Mouse (Mus musculus) urinary bladder, adult 2 months (tissue): ENCODE measurements around the gene Clybl. TPM values are rescaled to one million over a fixed set of nuclear protein-coding genes. Genes with fewer than 3 reads are reported as not detected.

Experiments used
- DNase-seq: peaks from one replicate; pipeline ENCODE4 v3.0.0; 2022; ENCODE audit warnings: low spot score
- polyA plus RNA-seq: library from polyadenylated mRNA; depleted of rRNA; stranded (reverse); fragments of >200 nt; gene quantifications from 2 replicates; pipeline ENCODE4 v1.2.3, GENCODE M21; 2012

Gene Clybl
- polyA plus RNA-seq, 1 experiment, result 44.5 TPM

- no peak for DNase-seq
These were observed 15.3 kb downstream of the Clybl start for GRCm38 (mm10) chr14:122196851-122197250.

GRCm38 (mm10) chr14:122200247-122200885, 18.9 kb downstream of the Clybl start:
- no peak for DNase-seq

- DNase-seq, result no peak
These were observed 27.7 kb downstream of the Clybl start for GRCm38 (mm10) chr14:122209177-122209576.

- DNase-seq, result no peak
These were observed 32.1 kb downstream of the Clybl start for GRCm38 (mm10) chr14:122213590-122213989.

GRCm38 (mm10) chr14:122214126-122214525, 32.6 kb downstream of the Clybl start:
- DNase-seq, result no peak

- no peak for DNase-seq
These were observed 35.7 kb downstream of the Clybl start for GRCm38 (mm10) chr14:122217221-122217620.

GRCm38 (mm10) chr14:122222934-122223374, 41.5 kb downstream of the Clybl start:
- DNase-seq, result no peak

- DNase-seq, result no peak
These were observed 42.1 kb downstream of the Clybl start for GRCm38 (mm10) chr14:122223461-122224102.

- DNase-seq, result no peak
These were observed 42.6 kb downstream of the Clybl start for GRCm38 (mm10) chr14:122224103-122224494.

GRCm38 (mm10) chr14:122224501-122224928, 43.0 kb downstream of the Clybl start:
- DNase-seq, result no peak

GRCm38 (mm10) chr14:122225479-122226132, 44.1 kb downstream of the Clybl start:
- no peak for DNase-seq

- no peak for DNase-seq
These were observed 44.6 kb downstream of the Clybl start for GRCm38 (mm10) chr14:122226133-122226515.

GRCm38 (mm10) chr14:122226666-122227453, 45.4 kb downstream of the Clybl start:
- DNase-seq, result no peak

GRCm38 (mm10) chr14:122227454-122227951, 46.0 kb downstream of the Clybl start:
- no peak for DNase-seq

- DNase-seq, result no peak
These were observed 47.5 kb downstream of the Clybl start for GRCm38 (mm10) chr14:122228816-122229551.

- DNase-seq, result no peak
These were observed 48.5 kb downstream of the Clybl start for GRCm38 (mm10) chr14:122229988-122230387.

GRCm38 (mm10) chr14:122230621-122231025, 49.1 kb downstream of the Clybl start:
- no peak for DNase-seq

- no peak for DNase-seq
These were observed 49.6 kb downstream of the Clybl start for GRCm38 (mm10) chr14:122231073-122231472.

GRCm38 (mm10) chr14:122233212-122233714, 51.8 kb downstream of the Clybl start:
- no peak for DNase-seq

- DNase-seq, result no peak
These were observed 62.4 kb downstream of the Clybl start for GRCm38 (mm10) chr14:122243874-122244273.
